Mouse (Mus musculus): ENCODE measurements around the gene Borcs5.

The Borcs5 gene

DNA sequence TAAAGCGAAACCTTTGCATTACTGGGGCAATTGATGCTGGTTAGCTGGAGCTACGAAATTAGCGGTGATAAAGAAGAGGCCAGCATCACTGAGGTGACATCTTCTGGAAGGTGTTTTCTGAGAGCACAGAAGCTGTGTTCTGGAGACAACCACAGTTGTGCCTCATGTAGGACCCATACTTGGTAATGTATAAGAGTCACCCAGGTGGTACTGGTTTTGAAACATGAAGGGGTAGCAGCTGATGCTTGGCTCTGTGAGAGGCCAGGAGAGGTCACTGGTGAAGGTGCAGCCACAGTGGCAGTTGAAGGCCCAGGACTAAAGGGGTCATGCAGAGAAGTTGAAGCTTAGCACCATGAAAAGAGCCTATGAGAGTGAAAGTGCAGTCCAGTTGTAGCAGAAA lies at the start of gene Borcs5:
Gene Borcs5 (plus strand): TSS at position 301 of the 400 bp plus-strand sequence.
- DNase-seq (ENCODE audit: low spot score in 2 of 2) = no peak

DNA sequence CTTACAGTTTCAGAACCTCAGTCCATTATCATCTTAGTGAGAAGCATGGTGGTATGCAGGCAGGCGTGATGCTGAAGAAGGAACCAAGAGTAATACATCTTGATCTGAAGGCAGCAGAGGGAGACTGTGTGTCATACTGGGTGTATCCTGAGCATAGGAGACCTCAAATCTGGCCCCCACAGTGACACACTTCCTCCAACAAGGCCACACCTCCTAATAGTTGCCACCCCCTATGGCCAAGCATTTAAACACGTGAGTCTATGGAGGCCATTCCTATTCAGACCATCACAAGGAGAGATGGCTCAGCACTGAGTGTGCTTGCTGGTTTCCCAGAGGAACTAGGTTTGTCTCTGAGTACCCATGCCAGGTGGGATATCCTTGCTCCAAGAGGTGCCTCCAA lies 47.7 kb upstream of the Borcs5 start:
- no peak for DNase-seq (ENCODE audit: low spot score in 2 of 2)

DNA sequence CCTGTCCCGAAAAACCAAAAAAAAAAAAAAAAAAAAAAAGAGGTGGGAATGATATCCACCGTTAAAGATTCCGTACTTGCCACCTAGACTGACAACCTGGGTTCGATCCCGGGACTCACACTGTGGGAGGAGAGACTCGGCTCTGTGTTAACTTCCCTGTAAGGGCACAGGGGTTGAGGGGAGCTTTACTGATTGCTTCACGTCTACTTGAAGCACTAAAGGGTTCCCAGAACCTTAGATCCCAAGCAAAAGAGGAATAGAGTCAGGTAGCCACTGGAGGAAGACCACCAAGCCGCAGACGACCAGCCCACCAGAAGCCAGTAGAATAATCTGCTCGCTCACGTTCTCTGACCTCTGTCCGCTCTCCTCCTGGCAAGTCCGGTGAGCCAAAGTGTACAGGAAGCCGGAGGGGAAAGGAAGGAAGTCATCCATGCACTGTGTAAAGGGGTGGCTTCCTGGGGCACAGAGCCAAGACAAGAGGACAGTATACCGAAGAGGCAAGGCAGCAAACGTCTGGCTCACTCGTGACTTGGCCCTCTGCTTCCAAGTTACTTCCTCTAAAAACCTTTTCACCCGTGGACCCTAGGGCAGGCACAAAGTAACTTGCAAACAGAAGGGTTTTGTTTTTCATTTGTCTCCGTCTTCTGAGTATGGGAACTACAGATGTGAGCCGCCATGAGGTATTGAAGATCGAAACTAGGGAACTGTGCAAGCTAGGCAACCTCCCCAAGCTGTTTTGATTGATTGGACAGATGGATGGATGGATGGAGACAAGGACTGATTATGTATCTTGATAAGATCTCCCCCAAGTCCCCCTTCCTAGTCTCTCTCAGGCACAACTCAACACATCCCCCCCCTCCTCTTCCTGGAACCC lies 44.5 kb upstream of the Borcs5 start:
- no peak for DNase-seq (ENCODE audit: low spot score in 2 of 2)

DNA sequence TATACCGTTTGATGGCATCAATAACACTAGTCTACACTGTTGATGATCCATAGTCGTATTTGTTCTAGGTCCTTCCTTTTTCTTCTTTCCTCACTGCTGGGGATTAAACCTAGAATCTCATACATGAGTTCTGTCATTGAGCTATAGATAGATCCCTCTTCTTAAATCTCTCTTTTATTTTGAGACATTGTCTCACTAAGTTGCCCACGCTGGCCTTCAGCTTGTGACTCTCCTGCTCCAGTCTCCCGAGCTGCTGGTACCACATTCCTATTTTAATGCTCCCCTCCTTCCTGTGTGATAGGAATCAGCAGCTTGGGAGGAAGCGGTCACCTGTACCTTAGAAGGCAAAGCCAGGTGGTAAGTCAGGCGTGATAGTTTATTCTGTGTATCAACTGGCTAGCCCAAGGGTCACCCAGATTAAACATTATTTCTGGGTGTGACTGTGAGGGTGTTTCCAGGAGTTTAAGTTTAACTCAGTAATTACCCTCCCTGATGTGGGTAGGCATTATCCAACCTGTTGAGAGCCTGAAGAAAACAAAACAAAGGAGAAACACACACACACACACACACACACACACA lies 41.6 kb upstream of the Borcs5 start:
- no peak for DNase-seq (ENCODE audit: low spot score in 2 of 2)

DNA sequence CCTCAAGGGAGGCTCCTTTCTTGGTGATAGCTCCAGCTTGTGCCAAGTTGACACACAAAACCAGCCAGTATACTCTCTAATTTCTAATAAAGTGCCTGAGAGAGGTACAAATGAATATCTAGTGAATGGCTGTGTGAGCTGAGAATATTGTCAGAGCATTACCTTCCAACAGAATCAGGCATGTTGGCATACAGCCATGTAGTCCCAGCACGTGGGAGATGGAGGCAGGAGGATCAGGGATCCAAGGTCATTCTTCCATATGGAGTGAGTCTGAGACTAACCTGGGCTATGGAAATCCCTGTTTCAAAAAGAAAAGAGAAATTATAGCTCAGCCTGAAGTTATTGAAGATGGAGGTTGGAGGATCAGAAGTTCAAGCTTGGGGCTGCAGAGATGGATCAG lies 40.1 kb upstream of the Borcs5 start:
- DNase-seq (ENCODE audit: low spot score in 2 of 2) = no peak

DNA sequence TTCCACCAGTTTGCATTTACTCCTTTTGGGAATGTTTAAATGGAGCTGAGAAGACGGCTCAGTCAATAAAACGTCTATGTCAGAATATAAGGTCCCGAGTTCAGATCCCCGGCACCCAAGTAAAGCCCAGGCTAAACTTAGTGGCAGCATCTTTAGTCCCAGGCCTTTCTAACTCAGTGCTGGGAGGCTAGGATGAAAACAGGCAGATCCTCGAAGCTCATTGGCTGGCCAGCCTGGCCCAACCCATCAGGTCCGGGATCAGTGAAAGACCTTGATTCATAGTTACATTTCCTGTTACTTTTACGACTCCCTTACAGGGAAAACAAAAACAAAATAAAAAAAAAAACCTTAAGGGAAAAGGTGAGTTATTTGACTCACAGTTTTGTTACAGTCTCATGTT lies 38.2 kb upstream of the Borcs5 start:
- DNase-seq (ENCODE audit: low spot score in 2 of 2) = no peak

DNA sequence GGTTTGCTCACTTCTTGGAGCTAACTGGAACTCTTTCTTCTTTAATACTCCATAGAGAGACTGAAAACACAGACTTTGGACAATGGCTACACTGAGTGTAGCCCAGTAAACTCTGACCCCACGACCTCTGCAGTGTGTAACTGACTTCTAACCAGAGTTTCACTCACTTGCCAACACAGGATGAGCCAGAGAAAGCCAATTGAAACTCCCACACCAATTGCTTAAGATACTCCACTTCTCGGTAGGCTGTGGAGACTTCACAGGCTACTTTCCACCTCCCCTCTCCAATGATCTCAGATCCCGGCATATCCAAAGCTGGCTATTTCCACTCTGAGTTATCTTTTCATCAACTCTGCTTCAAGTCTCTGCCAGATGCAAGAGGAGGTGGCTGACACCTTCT lies 37.5 kb upstream of the Borcs5 start:
- no peak for DNase-seq (ENCODE audit: low spot score in 2 of 2)

DNA sequence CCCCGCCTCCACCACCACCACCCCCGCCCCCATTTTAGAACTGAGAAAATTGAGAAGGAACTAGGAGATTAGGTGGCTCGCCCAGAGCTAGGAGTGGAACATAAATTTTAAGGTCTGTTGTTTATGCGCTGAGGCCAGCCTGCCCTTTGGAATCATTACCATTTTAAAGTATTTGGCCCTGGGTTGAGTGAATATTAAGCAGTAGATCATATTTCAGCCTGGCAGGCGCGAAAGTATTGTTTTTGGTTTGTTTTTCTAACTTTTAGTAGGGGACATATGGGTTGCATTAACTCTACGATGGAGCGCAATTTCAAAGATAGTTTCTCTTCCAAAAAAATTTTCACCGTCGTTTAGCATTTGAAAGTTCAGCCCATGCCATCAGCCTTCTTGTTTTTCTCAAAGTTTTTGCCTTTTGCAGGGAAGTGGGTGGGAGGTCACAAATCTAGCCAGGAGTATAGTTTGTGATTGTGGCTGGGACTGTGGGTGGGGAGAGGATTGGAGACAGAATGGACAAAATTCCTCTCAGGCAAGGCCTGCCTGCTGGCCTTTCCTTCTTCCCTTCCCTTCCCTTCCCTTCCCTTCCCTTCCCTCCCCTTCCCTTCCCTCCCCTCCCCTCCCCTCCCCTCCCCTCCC lies 36.8 kb upstream of the Borcs5 start:
- DNase-seq (ENCODE audit: low spot score in 2 of 2) = no peak

DNA sequence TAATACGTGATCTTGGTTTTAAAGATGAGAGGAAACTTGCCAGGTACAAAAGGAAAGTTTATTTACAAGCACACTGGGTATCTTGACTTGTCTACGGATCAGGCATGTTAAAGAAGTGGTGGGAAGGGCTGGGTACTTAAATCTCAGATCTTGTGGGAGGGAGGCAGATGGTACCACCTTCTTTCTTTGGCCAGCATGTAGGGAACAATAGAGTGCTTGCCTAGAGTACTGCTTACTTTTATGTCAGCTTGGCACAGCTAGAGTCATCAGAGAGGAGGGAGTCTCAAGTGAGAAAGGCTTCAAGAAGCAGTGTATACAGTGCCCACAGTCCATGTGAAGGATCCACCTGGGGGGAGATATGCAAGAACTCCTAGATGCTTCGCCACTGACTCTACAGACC lies 34.1 kb upstream of the Borcs5 start:
- no peak for DNase-seq (ENCODE audit: low spot score in 2 of 2)

DNA sequence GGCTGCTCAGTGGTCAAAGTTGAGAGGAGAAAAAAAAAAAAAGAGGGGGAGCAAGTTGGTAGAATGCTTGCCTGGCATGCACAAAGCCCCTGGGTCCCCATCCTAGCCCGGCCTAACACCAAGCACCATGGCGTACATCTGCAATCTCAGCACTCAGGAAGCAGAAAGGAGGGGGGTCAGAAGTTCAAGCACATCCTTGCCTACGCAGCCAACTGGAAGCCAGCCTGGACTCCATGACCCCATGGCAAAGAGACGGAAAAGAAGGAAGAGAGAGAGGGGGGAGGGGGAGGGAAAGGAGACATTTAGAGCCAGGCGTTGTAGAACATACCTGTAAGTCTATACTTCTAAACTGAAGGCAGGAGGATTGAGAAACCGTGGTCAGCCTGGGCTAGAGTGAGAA lies 32.8 kb upstream of the Borcs5 start:
- DNase-seq (ENCODE audit: low spot score in 2 of 2) = no peak

DNA sequence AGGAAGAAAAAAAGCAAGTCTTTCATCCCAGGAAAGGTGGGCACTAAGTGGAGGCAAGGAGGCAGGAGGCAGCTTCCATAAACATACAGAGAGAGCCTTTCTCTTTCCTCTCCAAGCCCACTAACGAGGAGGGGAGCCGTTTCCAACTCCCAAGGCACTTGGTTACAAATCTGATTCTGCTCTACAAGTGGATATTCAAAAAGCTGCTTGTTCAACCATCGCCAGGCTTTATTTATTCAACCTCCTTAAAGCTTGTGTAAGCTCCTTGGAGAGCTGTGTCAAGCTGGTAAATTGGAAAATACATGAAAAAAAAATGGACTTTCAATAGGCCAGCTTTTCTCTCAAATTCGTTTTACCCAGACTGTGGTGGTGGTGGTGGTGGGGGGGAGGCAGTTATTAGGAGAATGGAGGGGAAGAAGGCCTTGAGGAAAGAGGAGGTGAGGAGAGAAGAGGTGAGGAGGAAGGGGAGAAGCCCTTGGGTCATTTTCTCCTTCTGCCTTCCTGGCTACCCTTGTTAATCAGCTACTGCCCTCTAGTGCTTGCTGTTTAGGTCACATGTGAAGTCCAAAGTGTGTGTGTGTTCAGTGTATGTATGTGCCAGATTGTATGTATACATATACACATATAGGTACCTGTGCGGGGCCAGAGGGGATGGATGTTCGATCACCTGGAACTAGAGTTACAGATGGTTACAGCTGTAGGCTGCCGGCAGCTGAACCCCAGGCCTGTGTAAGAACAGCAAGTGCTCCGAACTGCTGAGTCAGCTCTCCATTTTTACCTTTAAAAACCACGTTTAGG lies 32.2 kb upstream of the Borcs5 start:
- no peak for DNase-seq (ENCODE audit: low spot score in 2 of 2)

DNA sequence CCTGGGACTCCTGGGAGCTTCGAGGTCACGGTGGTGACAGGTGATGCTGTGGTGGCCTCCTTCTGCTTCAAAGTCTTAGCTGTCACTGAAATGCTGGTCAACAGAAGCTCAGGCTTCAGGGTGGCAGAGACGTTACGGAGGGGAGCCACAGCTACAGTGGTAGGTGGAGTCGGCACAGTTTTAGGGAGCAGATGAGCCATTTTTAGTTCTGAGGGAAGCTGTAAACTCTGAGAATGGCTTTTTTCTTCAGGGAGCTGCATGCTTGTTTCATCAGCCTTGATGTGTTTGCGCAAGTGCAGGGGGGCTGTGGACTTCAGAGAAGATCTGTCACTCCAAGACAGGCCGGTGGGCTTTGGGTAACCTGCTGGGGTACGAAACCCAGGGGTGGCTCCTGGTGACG lies 28.9 kb upstream of the Borcs5 start:
- DNase-seq (ENCODE audit: low spot score in 2 of 2) = no peak

DNA sequence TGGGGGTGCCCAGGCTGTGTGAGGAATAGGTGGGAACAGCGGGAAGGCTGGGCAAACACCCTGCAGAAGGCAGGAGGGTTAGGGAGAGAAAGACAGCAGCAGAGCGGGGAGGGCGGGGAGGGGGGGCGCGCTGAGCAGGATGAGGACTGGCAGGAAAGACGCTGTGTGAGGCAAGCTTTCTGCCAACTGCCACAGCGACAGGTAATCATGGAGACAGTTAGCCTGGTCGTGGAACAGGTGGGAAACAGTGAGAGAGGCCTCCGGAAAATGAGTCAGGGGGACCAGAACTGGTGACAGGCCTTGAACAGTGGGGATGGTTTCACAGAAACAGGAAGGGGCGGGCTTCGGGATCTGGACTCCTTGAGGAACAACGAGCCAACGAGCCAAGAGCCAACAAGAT lies 27.4 kb upstream of the Borcs5 start:
- no peak for DNase-seq (ENCODE audit: low spot score in 2 of 2)

DNA sequence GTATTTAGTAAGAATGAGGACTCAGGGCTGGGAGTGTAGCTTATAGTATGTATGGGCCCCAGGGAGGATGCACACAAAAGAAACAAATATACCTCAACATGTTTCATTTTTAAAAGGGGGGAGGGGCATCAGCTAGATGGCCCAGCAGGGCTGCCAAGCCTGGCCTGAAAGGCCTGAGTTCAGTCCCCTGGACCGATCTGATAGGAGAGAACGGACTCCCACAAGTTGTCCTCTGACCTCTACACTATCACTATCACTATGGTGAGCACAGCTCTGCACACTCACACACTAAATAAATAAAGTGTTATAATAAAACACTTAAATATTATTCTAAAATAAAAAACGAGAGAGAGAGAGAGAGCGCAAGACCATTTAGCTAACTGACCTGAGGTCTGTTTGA lies 25.0 kb upstream of the Borcs5 start:
- DNase-seq (ENCODE audit: low spot score in 2 of 2) = no peak

DNA sequence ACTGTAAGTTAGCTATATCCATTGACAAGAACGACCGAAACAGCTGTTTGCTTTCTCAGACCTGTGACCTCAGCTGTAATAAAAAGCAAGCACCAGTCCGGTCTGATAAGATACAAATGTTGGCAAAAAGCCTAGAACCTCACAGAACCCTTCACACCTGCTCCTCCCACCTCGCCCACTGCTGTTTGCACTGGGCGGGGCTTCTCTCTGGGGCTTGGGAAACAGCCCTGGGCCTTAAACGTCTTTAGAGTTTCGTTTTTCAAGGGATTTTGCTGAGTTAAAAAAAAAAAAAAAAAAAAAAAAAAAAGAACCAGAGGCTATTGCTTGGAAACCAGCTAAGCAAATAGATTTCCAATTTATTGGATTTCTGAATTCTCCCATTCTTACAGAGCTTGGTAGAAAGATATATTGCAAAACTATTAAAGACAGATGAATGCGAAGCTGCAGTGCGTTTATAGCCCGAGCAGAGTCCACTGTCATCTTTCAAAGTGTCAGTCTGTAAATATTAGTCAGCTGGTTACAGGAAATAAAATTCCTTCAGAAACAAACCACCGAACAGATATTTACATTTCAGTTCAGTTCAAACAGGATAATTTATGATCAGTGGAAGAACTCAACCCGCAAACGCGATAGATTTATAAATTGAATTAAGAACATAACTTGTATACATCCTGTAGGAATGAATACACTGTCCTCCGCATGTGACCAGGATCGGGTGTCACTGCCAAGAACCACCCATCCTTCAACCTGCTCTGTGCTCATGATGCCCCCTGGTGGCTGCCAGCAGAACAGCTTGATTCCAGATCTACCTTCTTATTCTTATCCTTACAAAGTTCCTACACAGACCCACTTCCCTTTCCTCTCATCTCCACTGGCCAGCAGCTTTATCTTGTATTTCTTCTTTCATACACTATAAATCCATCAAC lies 24.3 kb upstream of the Borcs5 start:
- DNase-seq (ENCODE audit: low spot score in 2 of 2) = peak; percentile 61 to 82

DNA sequence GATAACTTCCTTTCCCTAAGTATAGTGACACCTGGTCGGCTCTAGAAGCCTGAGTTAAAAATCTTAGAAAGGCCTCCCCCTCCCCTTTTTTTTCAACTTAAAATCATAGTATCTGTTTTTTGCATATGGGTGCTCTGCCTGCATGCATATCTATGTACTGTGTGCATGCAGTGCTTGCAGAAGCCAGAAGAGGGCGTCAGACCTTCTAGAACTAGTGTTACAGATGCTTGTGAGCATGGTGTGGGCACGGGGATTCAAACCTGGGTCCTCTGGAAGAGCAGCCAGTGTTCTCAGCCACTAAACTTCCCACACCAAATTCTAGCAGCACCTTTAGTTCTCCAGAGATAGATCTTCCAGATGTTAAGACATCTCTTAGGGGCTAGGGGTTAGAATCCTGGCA lies 21.7 kb upstream of the Borcs5 start:
- no peak for DNase-seq (ENCODE audit: low spot score in 2 of 2)

DNA sequence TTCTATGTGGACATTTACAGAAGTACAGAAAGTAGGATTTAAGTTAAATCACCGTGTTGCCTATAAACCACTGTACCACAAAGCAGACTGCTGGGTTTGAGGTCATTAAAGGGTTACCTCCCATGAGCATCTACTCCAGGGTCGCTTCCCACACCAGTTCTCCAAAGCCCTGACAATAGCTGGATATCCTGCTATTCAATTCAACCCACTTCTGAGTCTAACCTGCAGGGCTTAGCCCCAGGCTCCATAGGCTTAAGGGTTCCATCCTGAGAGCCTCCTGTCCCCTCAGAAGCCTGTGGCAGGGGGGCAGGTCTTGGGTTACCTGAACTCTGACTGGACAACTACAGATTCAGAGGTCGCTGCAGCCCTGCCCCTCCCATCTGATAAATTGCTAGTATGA lies 19.2 kb upstream of the Borcs5 start:
- DNase-seq (ENCODE audit: low spot score in 2 of 2) = no peak

DNA sequence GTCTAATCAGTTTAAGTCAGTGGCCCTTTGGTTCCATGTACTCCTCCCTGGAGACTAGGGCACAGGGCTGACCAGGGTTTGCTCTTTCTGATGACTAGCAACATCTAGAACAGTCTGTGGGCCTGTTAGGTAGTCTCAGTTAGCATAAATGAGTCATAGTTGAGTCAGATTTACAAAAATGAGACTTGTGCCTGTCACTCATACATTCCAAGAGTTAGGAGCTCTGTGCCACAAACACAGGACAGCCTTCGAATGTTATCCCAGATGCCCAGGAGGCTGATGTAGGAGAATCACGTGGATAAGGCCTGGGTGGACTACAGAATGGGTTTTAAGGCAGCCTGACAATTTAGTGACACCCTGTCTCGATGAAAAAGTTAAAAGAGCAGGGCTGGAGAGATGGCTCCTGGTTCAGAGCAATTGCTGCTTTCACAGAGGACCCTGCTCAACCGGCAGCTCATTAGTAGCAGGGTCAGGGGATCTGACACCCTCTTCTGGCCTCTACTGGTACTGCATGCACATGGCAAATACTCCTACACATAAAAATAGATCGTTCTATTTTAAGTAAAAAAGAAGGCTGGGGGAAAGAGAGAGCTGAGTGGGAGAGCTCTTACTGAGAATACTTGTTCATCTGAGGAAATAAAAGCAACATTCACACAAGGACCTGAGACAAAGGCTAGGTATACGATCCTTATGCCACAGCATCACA lies 18.3 kb upstream of the Borcs5 start:
- no peak for DNase-seq (ENCODE audit: low spot score in 2 of 2)

DNA sequence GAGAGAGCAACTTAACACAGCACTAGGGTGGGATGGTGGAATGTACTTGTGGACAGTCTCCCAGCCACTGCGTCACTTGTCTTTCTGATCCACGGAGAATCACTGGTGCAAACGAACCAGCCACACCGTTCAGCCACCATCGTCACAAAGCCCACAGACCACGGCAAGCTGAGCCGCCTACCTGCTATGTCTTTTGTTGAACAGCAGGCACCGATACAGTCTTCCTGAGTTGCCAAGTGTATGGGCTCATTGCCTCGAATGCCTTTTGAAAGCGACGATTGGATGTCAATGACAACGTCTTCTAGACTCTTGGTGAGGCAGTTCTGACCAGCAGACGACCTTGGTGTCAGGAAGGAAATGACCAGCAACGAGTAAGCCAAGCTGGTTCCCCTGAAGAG lies 17.8 kb upstream of the Borcs5 start:
- no peak for DNase-seq (ENCODE audit: low spot score in 2 of 2)

DNA sequence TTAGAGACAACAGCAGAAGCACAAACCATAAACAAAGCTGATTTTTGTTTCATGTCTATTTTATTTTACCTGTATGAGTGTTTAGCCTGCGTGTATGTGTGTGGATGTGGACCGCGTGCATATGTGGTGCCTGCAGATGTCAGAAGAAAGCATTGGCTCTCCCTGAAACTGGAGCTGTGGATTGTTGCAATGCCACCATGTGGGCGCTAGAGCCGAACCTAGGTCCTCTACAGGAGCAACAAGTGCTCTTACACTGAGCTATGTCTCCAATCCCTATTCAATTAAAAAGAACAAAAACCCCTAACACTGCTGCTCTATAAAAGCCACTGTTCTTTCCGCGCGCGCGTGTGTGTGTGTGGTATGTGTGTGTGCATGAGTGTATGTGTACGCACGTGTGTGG lies 13.9 kb upstream of the Borcs5 start:
- no peak for DNase-seq (ENCODE audit: low spot score in 2 of 2)

DNA sequence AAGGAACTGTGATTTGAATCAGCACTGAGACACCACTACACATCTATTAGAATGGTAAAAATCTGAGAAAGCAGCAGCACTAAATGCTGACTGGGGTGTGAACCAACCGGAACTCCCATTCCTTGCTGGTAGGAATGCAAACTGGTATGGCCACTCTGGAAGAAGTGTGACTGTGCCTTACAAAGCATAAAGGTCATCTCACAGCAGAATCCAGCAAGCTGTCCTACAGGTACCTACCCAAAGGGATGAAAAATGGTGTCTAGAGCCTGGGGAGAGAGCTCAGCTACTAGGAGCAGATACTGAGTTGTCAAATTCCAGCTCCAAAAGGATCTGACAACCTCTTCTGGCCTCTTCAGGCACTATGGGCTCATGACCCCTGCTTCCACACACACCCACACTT lies 12.7 kb upstream of the Borcs5 start:
- no peak for DNase-seq (ENCODE audit: low spot score in 2 of 2)
